Mouse (Mus musculus) embryonic stem cell, embryonic (primary cell): ENCODE measurements at regions not wholly inside any gene's neighbourhood (a gene's known extent, or its start where the extent isn't known, plus 50 kb on each side); places are given as distances from the start of the nearest gene placed in this dataset.

Experiments used
- CTCF ChIA-PET, 4 experiments: fragments of 300-600 bp in 2 of 4; fragments of 350-600 bp in 2 of 4; sonication (Branson Sonifier 250); formaldehyde crosslinking; loops; one replicate each; lab custom pipeline; 2022; ENCODE audit warnings: inconsistent platforms in 2 of 4; lab: Charles Lee
- POLR2A ChIA-PET, 4 experiments: fragments of 300-600 bp in 2 of 4; fragments of 350-600 bp in 2 of 4; sonication (Branson Sonifier 250); formaldehyde crosslinking; loops; one replicate each; lab custom pipeline; 2022; ENCODE audit warnings: antibody characterized with exemption in 4 of 4, inconsistent platforms in 1 of 4; lab: Charles Lee

DNA sequence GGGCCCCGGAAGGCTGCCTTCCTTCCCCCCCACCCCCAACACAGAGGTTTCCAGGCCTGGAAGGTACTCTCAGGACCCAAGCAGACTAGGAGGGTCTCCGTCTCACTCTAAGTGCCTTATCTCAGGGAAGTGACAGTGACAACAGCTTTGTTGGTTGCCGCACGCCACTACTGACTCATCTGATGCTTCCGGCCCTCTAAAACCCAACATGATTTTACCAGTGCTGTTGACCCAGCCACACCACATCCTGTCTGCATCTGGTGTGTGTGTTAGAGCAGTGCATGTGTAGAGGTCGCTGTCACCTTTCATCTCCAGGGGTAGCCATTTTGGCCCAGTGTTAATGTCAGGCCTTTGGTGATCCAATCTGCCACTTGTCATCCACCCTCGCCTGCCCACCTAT, 206.5 kb downstream of the Rplp1 start:
- POLR2A ChIA-PET, result interaction anchor here in 2 of 4 experiments (0.6 to 1.5 kb wide), 4 partner anchors 13 to 297 kb away, joined by 3 to 4 read pairs (median 3); no protein-coding TSS in a partner anchor
- CTCF ChIA-PET, result interaction anchor here in 2 of 4 experiments (0.6 to 1.2 kb wide), 3 partner anchors 170 to 914 kb away, joined by 3 to 4 read pairs (median 3); partner anchors contain the start of gene Uaca (in 1 of the 2)

DNA sequence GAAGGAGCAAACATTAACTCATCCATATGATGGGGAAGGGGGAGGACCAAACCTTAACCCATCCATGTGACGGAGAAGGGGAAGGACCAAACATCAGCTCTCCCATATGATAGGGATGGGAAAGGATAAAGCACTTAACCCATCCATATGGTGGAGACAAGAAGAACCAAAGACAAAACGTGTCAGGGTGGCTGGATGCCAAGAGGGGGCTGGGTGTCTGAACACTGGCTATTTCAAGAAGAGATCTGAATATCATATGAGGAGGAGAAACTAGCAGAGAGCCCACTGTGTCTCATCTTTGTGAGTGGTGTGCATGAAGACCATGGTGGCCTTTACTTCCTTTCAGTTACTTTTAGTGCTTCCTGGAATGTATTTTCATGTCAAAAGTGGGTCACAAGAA, 207.0 kb downstream of the Rplp1 start:
- ChIA-PET CTCF (interaction anchor here in 2 of 4 experiments (0.6 kb wide), 2 partner anchors 426 to 913 kb away, joined by 3 to 4 read pairs; partner anchors contain the start of gene Uaca (in 1 of the 2)), POLR2A (interaction anchor here in 3 of 4 experiments (0.6 to 1.0 kb wide), 3 partner anchors 13 to 368 kb away, joined by 3 to 6 read pairs (median 3); no protein-coding TSS in a partner anchor)

DNA sequence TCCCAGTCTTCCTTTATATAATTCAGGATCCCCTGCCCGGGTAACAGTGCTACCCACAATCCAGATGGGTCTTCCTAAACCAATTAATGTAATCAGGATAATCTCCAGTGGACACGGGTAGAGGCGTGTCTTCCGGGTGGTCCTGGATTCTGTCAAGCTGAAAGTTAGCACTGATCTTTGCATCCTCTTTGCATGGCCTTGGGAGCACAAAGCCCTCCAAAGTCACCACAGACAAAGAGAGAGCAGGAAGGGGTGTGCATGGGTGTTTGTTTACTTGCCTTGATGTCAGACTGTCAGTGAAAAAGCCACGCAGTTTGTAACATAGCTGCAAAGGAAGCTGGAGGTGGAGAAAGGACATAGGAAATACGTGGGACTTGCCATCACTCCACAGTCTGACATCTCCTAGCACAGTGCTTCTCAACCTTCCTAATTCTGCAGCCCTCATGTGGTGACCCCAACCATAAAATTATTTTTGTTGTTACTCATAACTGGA, 208.0 kb downstream of the Rplp1 start:
- ChIA-PET CTCF (interaction anchor here in 1 of 4 experiments (1.3 kb wide), 1 partner anchor 686 kb away, joined by 4 read pairs; no protein-coding TSS in a partner anchor), POLR2A (interaction anchor here in 2 of 4 experiments (0.6 to 1.2 kb wide), 2 partner anchors 9 to 367 kb away, joined by 3 to 6 read pairs; no protein-coding TSS in a partner anchor)

GRCm38 (mm10) chr9:61705586-61706233, 208.6 kb downstream of the Rplp1 start:
- ChIA-PET CTCF (interaction anchor here in 1 of 4 experiments (1.3 kb wide), 1 partner anchor 685 kb away, joined by 4 read pairs; no protein-coding TSS in a partner anchor), POLR2A (interaction anchor here in 1 of 4 experiments (1.2 kb wide), 1 partner anchor 10 kb away, joined by 3 read pairs; no protein-coding TSS in a partner anchor)

GRCm38 (mm10) chr9:61703301-61703700, 211.0 kb downstream of the Rplp1 start:
- POLR2A ChIA-PET, result interaction anchor here in 2 of 4 experiments (0.8 to 1.6 kb wide), 5 partner anchors 35 to 198 kb away, joined by 3 to 4 read pairs (median 3); no protein-coding TSS in a partner anchor
- CTCF ChIA-PET, result interaction anchor here in 3 of 4 experiments (0.6 to 1.0 kb wide), 4 partner anchors 13 to 152 kb away, joined by 3 to 7 read pairs (median 5); no protein-coding TSS in a partner anchor

DNA sequence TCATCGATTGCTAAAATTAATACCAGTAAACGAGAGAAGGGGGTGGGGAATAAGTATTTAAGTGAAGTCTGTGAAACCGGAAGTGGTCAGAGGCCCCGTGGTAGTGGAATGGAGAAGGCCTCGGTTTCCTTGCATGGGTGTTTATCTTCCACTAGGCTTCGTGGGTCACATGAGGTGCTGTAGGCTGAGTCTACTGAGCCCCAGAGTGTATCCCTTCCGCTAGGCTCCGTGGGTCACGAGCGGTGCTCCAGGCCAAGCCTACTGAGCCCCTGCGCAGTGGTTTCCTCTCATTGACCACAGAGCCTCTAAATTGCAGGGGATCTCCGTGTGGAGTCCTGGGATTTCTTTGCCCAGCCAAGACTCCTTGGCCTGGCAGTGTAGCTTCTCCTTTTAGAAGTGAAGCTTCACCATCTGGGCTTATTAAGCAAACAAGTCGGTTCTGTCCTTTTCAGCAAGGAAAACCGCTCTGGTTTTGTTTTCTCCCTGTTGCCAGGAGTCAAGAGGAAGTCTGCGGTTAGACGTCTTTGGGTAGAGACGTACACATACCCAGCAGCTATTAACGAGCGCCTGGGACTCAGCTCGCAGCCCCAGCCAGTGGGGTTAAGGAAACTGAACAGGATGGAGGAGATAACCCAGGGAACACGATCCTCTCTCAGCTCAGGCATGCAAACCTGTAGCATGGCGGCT, 211.9 kb downstream of the Rplp1 start:
- ChIA-PET POLR2A (interaction anchor here in 3 of 4 experiments (0.5 to 1.1 kb wide), 3 partner anchors 35 to 44 kb away, joined by 3 to 6 read pairs (median 4); no protein-coding TSS in a partner anchor), CTCF (no interaction called here)

DNA sequence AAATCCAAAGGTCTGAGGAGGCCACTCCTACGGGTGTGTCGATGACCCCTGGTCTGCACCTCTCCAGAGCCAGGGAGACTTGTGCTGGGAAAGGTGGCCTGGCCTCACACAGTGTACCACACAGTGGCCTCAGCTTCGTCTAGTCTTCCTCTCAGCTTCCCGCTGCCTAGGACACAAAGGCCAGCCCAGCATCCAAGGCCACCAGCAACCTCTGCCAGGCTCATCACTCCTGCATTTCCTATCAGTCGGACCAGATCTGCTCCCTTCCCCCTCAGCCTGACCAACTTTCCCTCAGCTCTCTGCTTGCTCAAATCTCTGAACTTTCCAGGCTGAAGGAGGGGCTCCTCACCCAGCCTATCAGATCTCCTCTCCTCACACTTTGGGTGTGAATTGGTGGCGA, 213.8 kb downstream of the Rplp1 start:
- CTCF ChIA-PET, result interaction anchor here in 2 of 4 experiments (0.6 to 1.5 kb wide), 2 partner anchors 91 to 177 kb away, joined by 3 read pairs; no protein-coding TSS in a partner anchor
- POLR2A ChIA-PET, result interaction anchor here in 1 of 4 experiments (0.6 to 1.0 kb wide), 3 partner anchors 33 to 329 kb away, joined by 3 to 4 read pairs (median 3); no protein-coding TSS in a partner anchor

- ChIA-PET CTCF (interaction anchor here in 1 of 4 experiments (0.7 kb wide), 1 partner anchor 330 kb away, joined by 3 read pairs; no protein-coding TSS in a partner anchor), POLR2A (no interaction called here)
Measured at GRCm38 (mm10) chr9:61699618-61700017, 214.7 kb downstream of the Rplp1 start.

- CTCF ChIA-PET, result interaction anchor here (0.6 to 1.3 kb wide), 5 partner anchors 12 to 807 kb away, joined by 3 to 5 read pairs (median 3); no protein-coding TSS in a partner anchor
- POLR2A ChIA-PET, result interaction anchor here in 2 of 4 experiments (0.7 kb wide), 2 partner anchors 42 to 705 kb away, joined by 4 to 7 read pairs; no protein-coding TSS in a partner anchor
Measured at GRCm38 (mm10) chr9:61697959-61698358, 216.4 kb downstream of the Rplp1 start.

DNA sequence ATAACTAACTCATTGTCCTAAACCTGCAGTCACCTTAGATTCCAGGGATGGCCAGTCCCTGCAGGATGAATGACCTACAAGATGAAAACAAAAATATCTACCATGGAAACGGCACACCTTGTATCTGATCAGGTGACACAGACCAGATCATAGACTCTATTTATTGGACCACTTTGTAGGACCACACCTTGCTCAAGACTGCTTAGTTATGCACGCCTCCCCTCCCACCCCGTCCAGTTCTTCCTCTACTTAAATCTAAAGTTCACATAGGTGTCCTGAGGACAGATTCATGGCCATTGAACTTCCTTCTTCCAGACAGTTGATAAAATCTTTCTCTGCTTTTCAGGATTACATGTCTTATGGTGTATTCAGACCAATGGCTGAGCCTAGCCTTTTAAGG, 217.5 kb downstream of the Rplp1 start:
- POLR2A ChIA-PET, result no interaction called here
- CTCF ChIA-PET, result interaction anchor here in 1 of 4 experiments (0.6 kb wide), 1 partner anchor 168 kb away, joined by 3 read pairs; no protein-coding TSS in a partner anchor

- CTCF ChIA-PET, result interaction anchor here (0.5 to 2.0 kb wide), 9 partner anchors 25 to 755 kb away, joined by 3 to 7 read pairs (median 3); no protein-coding TSS in a partner anchor
Measured at GRCm38 (mm10) chr9:61695821-61696220, 218.5 kb downstream of the Rplp1 start.

GRCm38 (mm10) chr9:61695381-61695791, 219.0 kb downstream of the Rplp1 start:
- POLR2A ChIA-PET, result interaction anchor here (0.6 to 2.2 kb wide), 9 partner anchors 17 to 871 kb away, joined by 3 to 11 read pairs (median 3); no protein-coding TSS in a partner anchor
- CTCF ChIA-PET, result interaction anchor here (0.5 to 2.0 kb wide), 10 partner anchors 25 to 755 kb away, joined by 3 to 7 read pairs (median 3); no protein-coding TSS in a partner anchor

More at GRCm38 (mm10) chr9:61695821-61696220, 218.5 kb downstream of the Rplp1 start:
- POLR2A ChIA-PET, result interaction anchor here (0.7 to 2.2 kb wide), 8 partner anchors 18 to 872 kb away, joined by 3 to 11 read pairs (median 3); no protein-coding TSS in a partner anchor

GRCm38 (mm10) chr9:61694206-61694605, 220.1 kb downstream of the Rplp1 start:
- CTCF ChIA-PET, result interaction anchor here in 2 of 4 experiments (0.7 to 2.0 kb wide), 2 partner anchors 122 to 166 kb away, joined by 5 to 6 read pairs; no protein-coding TSS in a partner anchor
- POLR2A ChIA-PET, result interaction anchor here in 3 of 4 experiments (0.5 to 2.2 kb wide), 12 partner anchors 13 to 1423 kb away, joined by 3 to 11 read pairs (median 4); no protein-coding TSS in a partner anchor

- CTCF ChIA-PET, result interaction anchor here in 2 of 4 experiments (0.6 to 1.1 kb wide), 2 partner anchors 21 to 205 kb away, joined by 3 to 6 read pairs; no protein-coding TSS in a partner anchor
- POLR2A ChIA-PET, result interaction anchor here in 3 of 4 experiments (0.8 to 2.6 kb wide), 7 partner anchors 10 to 230 kb away, joined by 3 to 14 read pairs (median 3); no protein-coding TSS in a partner anchor
Measured at GRCm38 (mm10) chr9:61690786-61691185, 223.6 kb downstream of the Rplp1 start.

GRCm38 (mm10) chr9:61689939-61690338, 224.4 kb downstream of the Rplp1 start:
- CTCF ChIA-PET, result interaction anchor here in 3 of 4 experiments (0.5 to 1.6 kb wide), 3 partner anchors 13 to 677 kb away, joined by 3 to 14 read pairs (median 4); no protein-coding TSS in a partner anchor
- POLR2A ChIA-PET, result interaction anchor here in 2 of 4 experiments (0.7 to 2.6 kb wide), 10 partner anchors 9 to 1012 kb away, joined by 3 to 14 read pairs (median 3); no protein-coding TSS in a partner anchor

- ChIA-PET POLR2A (interaction anchor here in 2 of 4 experiments (0.7 to 2.6 kb wide), 6 partner anchors 9 to 321 kb away, joined by 3 to 14 read pairs (median 3); no protein-coding TSS in a partner anchor), CTCF (interaction anchor here in 2 of 4 experiments (0.6 to 1.6 kb wide), 2 partner anchors 315 to 677 kb away, joined by 3 to 14 read pairs; no protein-coding TSS in a partner anchor)
Measured at GRCm38 (mm10) chr9:61689516-61689915, 224.8 kb downstream of the Rplp1 start.

- POLR2A ChIA-PET, result no interaction called here
Measured at GRCm38 (mm10) chr9:61683557-61683956, 230.8 kb downstream of the Rplp1 start.

More at GRCm38 (mm10) chr9:61683557-61683956, 230.8 kb downstream of the Rplp1 start:
- CTCF ChIA-PET, result interaction anchor here in 1 of 4 experiments (0.6 kb wide), 1 partner anchor 810 kb away, joined by 3 read pairs; no protein-coding TSS in a partner anchor
